Mouse (Mus musculus): ENCODE results near the gene Gm17334.

DNA sequence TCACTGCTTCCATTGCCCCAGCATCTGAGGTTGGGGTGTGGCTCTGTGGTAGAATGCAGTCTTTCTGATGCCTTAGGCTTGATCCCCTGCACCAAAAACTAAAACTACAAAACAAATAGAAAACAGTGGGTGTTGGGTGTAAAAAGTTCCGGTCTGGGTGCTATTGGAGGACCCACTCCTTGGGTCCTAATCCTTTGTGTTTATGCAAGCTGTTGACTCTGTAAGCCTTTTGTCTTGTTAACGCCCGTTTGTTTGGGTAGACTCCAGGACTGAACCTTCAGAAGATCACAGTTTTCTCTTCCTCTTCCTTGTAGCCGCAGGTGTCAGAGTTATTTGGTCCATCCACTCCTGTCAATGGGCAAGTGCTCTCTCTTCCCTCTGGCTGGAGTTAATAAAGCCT, 27.0 kb upstream of the Gm17334 start:
- TF ChIP-seq POLR2A (IDR thresholded peaks at IDR 0.05; ENCODE audit: control insufficient read depth, extremely low read depth, insufficient read depth, low read length, poor library complexity) (no peak), CTCF (IDR thresholded peaks at IDR 0.05; ENCODE audit: borderline replicate concordance, control insufficient read depth, extremely low read depth, insufficient read depth, low read length, poor library complexity) (no peak)

Measured in thymus, adult 2 months (tissue).